Mouse (Mus musculus) bone marrow macrophage, adult 2 months (primary cell): ENCODE measurements at regions not wholly inside any gene's neighbourhood (a gene's known extent, or its start where the extent isn't known, plus 50 kb on each side); places are given as distances from the start of the nearest gene placed in this dataset.

Source experiments
- CTCF ChIP-seq: IDR thresholded peaks from 2 replicates; pipeline ENCODE4 v1.5.1; 2012; ENCODE audit warnings: low read depth, mild to moderate bottlenecking, low read length, moderate library complexity
- POLR2A ChIP-seq: IDR thresholded peaks from 2 replicates; pipeline ENCODE4 v1.6.1; 2012; ENCODE audit warnings: mild to moderate bottlenecking, low read depth, low read length, borderline replicate concordance

DNA sequence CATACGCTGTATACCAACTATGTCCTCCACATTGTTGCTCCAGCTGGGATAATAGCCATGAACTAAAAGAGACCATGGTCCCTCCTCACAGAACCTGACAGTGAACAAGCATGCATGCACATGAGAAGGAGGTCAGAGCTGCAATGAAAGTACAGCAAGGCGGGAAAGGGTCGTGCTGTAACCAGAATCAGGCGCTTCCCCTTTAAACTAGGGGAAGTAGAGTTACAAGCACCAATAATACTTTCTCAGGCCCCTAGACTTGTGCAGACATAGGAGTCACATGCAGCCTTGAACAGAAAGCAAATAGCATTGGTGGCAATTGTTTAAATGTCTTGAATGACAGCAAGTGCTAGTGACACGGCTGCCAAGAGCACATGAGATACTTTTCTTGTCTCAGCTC is 261.8 kb upstream of the Dynlrb2 start:
- TF ChIP-seq CTCF (no peak), POLR2A (no peak)
